Mouse (Mus musculus) heart, postnatal 4 days (tissue): ENCODE measurements around the gene Rab17. TPM values are rescaled to one million over a fixed set of nuclear protein-coding genes. Genes with fewer than 3 reads are reported as not detected.
A peak's percentile ranks its signal among the peaks of the same experiment; 100 is the strongest.

Experiments used
- DNase-seq: peaks from one replicate; pipeline ENCODE4 v3.0.0; 2021
- total RNA-seq, 2 experiments: library from RNA; stranded (reverse); gene quantifications; 2 replicates each; pipeline ENCODE4 v1.2.3; 2021

Gene Rab17
- total RNA-seq: 1 to 10 TPM; 4.3 to 5.1 TPM

- no peak for DNase-seq
Observed at GRCm38 (mm10) chr1:90969347-90969784, at the start of gene Rab17. Rab17 (minus strand) TSS chr1:90969661.

- peak; percentile 76 for DNase-seq
Observed at GRCm38 (mm10) chr1:91017111-91017758, 47.8 kb upstream of the Rab17 start.

GRCm38 (mm10) chr1:91015571-91015970 lies 46.1 kb upstream of the Rab17 start:
- DNase-seq: peak; percentile 87

GRCm38 (mm10) chr1:91013803-91014202 lies 44.3 kb upstream of the Rab17 start:
- DNase-seq: peak; percentile 60

GRCm38 (mm10) chr1:91011336-91011735 lies 41.9 kb upstream of the Rab17 start:
- no peak for DNase-seq

- no peak for DNase-seq
Observed at GRCm38 (mm10) chr1:91010716-91011115, 41.3 kb upstream of the Rab17 start.

GRCm38 (mm10) chr1:91010216-91010615 lies 40.8 kb upstream of the Rab17 start:
- peak; percentile 3 for DNase-seq

GRCm38 (mm10) chr1:91009266-91009665 lies 39.8 kb upstream of the Rab17 start:
- DNase-seq: no peak

- no peak for DNase-seq
Observed at GRCm38 (mm10) chr1:91008746-91009145, 39.3 kb upstream of the Rab17 start.

GRCm38 (mm10) chr1:91008147-91008682 lies 38.8 kb upstream of the Rab17 start:
- DNase-seq: no peak

GRCm38 (mm10) chr1:91006708-91007107 lies 37.2 kb upstream of the Rab17 start:
- no peak for DNase-seq

GRCm38 (mm10) chr1:91006037-91006436 lies 36.6 kb upstream of the Rab17 start:
- no peak for DNase-seq

GRCm38 (mm10) chr1:91003522-91004253 lies 34.2 kb upstream of the Rab17 start:
- DNase-seq: no peak

- peak; percentile 14 for DNase-seq
Observed at GRCm38 (mm10) chr1:91002641-91003040, 33.2 kb upstream of the Rab17 start.

- DNase-seq: peak; percentile 31
Observed at GRCm38 (mm10) chr1:91001871-91002539, 32.5 kb upstream of the Rab17 start.

- no peak for DNase-seq
Observed at GRCm38 (mm10) chr1:91001101-91001500, 31.6 kb upstream of the Rab17 start.

GRCm38 (mm10) chr1:90999911-91000601 lies 30.6 kb upstream of the Rab17 start:
- DNase-seq: peak; percentile 57

- peak; percentile 32 for DNase-seq
Observed at GRCm38 (mm10) chr1:90998891-90999611, 29.6 kb upstream of the Rab17 start.

- DNase-seq: peak; percentile 76
Observed at GRCm38 (mm10) chr1:90998268-90998890, 28.9 kb upstream of the Rab17 start, which contains the start of gene Lrrfip1. Lrrfip1 (plus strand) TSS chr1:90998737.

GRCm38 (mm10) chr1:90997641-90998040 lies 28.2 kb upstream of the Rab17 start:
- peak; percentile 6 for DNase-seq

- DNase-seq: peak; percentile 4
Observed at GRCm38 (mm10) chr1:90997136-90997535, 27.7 kb upstream of the Rab17 start.
